Mouse (Mus musculus): Measurements from ENCODE around the gene Wnt3a.
"Not testable (repeated sequence)": the region's sequence is repeated elsewhere in the genome, so short reads cannot be mapped to it uniquely, and the experiment has no call there.

Gene Wnt3a

DNA sequence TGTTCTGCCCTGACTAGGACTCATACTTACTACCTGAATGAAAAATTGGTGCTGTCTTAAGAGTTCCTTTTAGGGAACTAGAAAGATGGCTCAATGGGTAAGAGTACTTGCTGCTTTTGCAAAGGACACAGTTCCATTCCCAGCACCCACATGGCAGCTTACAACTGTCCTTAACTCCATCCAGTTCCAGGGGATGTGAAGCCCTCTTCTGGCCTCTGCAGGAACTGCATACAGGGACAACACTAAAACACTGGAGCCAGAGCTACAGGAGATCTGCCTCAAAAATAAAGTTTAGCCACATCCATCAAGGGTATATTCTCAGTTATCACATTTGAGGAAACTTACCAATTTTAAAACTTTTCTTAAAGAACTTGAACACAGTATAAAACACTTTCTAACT lies 71.5 kb downstream of the Wnt3a start:
- peak; percentile 61 for DNase-seq (ENCODE audit: low spot score)

DNA sequence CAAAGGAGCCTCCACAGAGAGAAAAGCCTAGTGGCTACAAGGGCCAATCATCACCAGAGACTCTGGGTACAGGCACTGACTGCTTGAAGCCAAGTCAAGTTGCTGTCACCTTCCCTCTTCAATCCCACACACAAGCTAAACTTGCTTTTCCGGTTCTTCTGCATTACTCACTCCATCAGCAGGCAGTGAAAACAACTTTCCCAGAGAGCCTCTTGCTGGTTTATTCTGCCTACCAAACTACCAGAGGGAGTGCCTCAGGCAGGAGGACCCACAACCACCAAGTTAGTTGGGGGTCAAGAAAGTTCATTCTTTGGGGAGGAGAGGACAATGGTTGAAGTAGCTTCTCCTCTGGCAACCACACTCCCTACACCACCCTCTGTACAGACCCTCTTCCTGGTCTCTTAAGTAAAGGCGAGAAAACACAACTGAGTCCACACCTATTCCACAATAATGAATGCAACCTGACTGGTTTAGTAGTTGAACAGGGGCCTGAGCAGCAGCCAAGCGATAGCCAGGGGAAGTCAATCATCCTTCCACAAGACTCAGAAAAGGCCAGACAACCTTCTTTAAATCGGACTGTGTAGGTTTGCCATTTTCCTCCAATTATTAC lies 72.1 kb downstream of the Wnt3a start:
- DNase-seq (ENCODE audit: low spot score), result peak; percentile 62

DNA sequence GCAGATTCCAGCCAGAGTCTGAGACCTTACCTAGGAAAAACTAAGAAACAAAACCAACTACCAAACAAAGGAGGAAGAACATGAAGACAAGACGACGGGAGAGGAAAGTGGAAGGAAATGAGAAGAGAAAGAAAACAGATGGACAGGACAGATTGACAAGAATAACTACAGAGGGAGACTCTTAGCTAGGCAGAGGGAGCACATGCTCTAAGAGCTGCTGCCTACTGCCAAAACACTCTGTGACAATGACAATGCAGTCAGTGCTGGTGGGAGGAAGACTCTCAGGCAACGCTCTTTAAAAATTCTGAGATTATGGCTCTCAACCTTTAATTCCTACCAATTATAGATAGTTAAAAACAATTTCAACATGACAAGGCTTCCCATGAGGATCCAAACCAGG lies 73.6 kb downstream of the Wnt3a start:
- DNase-seq (ENCODE audit: low spot score), result no peak

DNA sequence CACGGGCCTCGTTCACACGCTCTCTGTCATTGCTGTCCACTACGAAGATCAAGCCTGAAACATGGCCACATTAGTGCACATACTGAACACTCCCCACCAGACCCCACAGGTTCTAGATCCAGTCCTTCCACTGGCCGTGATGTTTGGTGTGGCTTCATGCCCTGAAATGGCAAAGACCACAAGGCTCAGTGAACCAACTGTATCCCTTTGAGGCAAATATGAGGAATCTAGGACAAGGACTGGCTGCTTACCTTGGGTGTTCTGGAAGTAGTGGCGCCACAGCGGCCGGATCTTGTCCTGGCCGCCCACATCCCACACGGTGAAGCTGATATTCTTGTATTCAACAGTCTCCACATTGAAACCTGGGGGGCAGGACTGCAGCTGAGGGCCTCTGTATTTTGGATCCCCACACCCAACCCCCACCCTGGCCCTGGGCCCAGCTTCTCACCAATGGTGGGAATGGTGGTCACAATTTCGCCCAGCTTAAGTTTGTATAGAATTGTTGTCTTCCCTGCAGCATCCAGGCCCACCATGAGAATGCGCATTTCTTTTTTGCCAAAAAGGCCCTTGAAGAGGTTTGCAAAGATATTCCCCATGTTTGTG lies 77.6 kb downstream of the Wnt3a start:
- no peak for DNase-seq (ENCODE audit: low spot score)

GRCm38 (mm10) chr11:59212320-59212719 lies 78.2 kb downstream of the Wnt3a start:
- DNase-seq (ENCODE audit: low spot score), result not testable (repeated sequence)

GRCm38 (mm10) chr11:59211561-59211960 lies 79.0 kb downstream of the Wnt3a start:
- not testable (repeated sequence) for DNase-seq (ENCODE audit: low spot score)

- DNase-seq (ENCODE audit: low spot score), result no peak
Observed at GRCm38 (mm10) chr11:59210020-59210419, 80.5 kb downstream of the Wnt3a start.

DNA sequence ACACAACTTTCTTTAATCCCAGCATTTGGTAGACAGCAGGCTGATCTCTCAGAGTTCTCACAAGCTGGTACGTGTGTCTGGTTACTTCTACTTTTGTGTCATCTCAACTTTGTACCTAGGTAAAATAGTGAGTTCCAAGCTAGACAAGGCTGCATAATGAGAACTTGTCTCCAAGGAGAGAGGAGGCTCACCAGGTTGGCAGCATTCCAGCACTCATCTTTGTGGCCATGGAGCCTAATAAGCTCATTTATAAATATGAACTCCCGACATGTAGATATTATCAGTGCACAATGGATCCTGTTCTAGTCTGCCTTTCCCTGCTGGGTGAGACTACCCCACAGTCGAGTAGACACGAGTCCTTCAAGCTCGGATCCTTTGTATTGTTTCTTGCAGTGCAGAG lies 81.0 kb downstream of the Wnt3a start:
- DNase-seq (ENCODE audit: low spot score), result no peak

- peak; percentile 81 for DNase-seq (ENCODE audit: low spot score)
Observed at GRCm38 (mm10) chr11:59209003-59209441, 81.5 kb downstream of the Wnt3a start.

GRCm38 (mm10) chr11:59208153-59208831 lies 82.3 kb downstream of the Wnt3a start, which contains the start of gene 2310033P09Rik:
Gene 2310033P09Rik (plus strand): TSS chr11:59208321.
- peak; percentile 99 for DNase-seq (ENCODE audit: low spot score)

GRCm38 (mm10) chr11:59202081-59202995 lies 88.2 kb downstream of the Wnt3a start, which contains the start of gene Mrpl55:
Gene Mrpl55 (plus strand): TSS chr11:59202486.
- peak; percentile 97 for DNase-seq (ENCODE audit: low spot score)

- DNase-seq (ENCODE audit: low spot score), result no peak
Observed at GRCm38 (mm10) chr11:59201216-59202002, 89.1 kb downstream of the Wnt3a start.
